Mouse (Mus musculus): ENCODE measurements around the gene Ubtd2.
A peak's percentile ranks its signal among the peaks of the same experiment; 100 is the strongest.

The Ubtd2 gene

GRCm38 (mm10) chr11:32563660-32564059 is 108.5 kb downstream of the Ubtd2 start:
- no peak for DNase-seq (ENCODE audit: low read depth)

DNA sequence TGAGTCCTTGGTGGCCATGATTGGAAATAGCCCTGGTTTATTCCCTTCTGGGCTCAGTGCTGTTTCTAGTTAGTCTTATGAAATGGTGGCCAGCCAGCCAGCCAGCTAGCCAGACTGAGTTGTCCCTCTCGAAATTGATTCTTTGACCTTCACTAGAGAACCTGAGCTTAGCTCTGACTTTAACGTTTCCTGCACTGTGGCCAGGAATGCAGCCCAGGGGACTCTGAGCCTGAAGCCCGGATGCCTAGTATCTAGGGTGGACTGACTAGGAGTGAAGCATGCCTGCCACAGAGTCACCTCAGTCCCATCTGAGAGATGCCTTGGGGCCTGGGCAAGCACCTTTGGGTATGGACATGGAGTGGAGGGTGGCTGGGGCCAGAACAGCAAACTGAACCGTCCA is 109.5 kb downstream of the Ubtd2 start:
- no peak for DNase-seq (ENCODE audit: low read depth)

DNA sequence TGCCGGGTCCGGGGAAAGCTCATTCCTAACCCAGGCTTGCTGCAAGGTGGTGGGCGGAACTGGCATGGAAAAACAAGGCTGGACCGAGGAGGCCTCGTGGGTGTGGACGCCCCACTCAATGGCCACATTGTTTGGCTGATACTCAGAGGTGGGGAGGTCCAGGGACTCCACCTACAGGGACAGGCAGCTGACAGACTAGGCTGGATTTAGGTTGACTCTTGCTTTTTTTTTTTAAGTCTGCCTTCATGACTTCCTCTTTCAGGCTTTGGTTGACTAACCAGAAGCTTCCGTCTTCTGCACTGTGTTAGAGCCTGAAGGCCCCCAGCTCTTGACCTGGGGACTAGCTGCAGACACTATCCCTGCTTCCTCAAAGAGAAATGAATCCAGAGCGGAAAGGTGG is 109.9 kb downstream of the Ubtd2 start:
- peak; percentile 59 for DNase-seq (ENCODE audit: low read depth)

DNA sequence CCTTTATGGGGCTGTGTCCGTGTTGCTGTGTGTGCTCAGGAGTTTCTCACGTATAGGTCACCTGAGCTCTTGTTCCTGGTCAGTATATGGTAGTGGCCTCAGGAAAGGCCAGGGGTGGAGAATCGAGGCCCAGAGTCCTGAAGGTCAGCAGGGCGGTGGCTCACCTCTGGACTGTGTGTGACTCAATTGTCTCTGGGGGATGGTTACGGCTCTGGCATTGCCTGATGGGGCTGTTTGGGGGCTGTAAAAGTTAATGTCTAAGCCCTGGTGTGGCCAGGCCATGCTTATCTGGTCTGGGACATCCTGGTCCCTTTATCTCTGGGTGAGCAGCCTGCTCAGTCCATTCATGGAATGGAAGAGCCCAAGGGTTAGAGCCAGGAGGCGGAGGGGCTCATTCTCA is 111.0 kb downstream of the Ubtd2 start:
- no peak for DNase-seq (ENCODE audit: low read depth)

Data from naive thymus-derived CD4-positive, alpha-beta T cell, adult 2 months (primary cell).